Mouse (Mus musculus): ENCODE measurements around the gene Coq9. TPM values are rescaled to one million over a fixed set of nuclear protein-coding genes. Genes with fewer than 3 reads are reported as not detected.

The Coq9 gene
- polyA plus RNA-seq, 1 experiment from 2014 or later = 52.3 TPM

DNA sequence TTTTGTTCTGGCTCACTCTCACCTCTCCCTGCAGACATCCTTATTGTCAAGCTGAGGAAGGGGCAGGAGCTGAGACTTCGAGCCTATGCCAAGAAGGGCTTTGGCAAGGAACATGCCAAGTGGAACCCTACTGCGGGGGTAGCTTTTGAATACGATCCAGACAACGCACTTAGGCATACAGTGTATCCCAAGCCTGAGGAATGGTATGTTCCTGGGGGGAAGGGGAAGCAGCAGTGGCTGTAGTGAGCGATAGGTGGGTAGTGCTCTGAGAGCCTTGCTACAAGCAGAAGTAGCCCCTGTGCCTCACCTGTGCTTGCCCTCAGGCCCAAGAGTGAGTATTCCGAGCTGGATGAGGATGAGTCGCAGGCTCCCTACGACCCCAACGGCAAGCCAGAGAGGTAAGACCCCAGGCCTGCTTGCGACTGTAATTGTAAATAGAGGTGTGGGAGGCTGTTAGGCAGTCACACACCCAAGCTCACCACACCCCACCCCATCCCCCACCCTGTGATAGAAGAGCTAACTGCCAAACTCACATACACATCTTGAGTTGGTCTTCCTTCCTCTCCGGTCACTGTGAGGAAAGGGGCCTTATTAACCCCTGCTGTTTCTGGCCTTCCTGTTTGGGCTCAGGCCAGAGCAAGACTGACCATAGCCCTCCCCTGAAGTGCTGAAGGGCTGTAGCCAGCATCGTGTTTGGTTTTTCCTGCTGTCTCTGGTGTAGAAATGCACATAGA is 24.5 kb downstream of the Coq9 start:
- H3K27me3 ChIP-seq = no peaks in the 10 kb centered on the region
- peaks cover 64% of the 10 kb centered on the region for H3K36me3 ChIP-seq (replicated peaks)
- H3K9ac ChIP-seq = no peak overlapping the region
- WGBS = 91% methylated on average over 12 of the region's 12 CpGs
- no peaks in the 10 kb centered on the region for H3K9me3 ChIP-seq
- no peak for ATAC-seq (ENCODE audit: low FRiP score)
- H3K4me1 ChIP-seq = peaks cover 20% of the 10 kb centered on the region
- H3K4me3 ChIP-seq (replicated peaks) = no peak overlapping the region
- no peak overlapping the region for H3K27ac ChIP-seq
- no peak overlapping the region for H3K4me2 ChIP-seq

DNA sequence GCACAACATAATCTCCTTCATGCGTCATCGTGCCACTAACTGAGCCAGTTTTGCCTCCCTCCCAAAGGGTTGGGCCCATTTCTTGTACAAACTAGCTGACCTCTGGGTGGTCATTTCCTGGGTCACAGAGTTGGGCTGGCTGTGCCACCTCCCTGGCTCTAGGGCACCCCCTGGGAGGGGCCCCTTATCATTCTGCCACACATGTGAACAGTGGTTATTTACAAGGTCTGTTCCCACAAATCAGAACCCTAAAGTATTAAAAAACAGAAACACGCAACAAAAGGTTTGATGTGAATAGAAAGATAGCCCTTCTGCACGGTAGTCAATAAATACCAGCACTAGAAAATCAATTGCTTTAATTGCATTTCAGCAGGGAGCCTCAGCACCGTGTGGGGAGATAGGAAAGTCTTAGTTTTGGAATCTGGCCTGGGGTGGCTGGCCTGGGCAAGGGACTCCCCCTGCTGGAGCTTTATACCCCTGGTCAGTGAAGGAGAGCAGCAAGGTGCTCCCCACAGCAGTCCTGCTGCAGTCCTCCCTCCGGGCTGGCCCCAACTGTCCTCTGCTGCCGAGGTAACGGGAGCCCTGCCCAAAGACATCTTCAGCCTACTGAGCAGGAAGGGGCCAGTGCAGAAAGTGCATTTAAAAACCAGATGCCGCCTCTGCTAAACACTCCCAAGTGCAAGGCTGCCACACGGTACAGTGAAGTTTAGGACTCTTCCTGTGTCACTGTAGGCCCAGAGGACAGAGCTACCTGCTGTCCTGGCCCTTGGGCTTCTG is 26.0 kb downstream of the Coq9 start:
- H3K36me3 ChIP-seq (replicated peaks) = peaks cover 67% of the 10 kb centered on the region
- 87% methylated on average over 10 of the region's 10 CpGs for WGBS

DNA sequence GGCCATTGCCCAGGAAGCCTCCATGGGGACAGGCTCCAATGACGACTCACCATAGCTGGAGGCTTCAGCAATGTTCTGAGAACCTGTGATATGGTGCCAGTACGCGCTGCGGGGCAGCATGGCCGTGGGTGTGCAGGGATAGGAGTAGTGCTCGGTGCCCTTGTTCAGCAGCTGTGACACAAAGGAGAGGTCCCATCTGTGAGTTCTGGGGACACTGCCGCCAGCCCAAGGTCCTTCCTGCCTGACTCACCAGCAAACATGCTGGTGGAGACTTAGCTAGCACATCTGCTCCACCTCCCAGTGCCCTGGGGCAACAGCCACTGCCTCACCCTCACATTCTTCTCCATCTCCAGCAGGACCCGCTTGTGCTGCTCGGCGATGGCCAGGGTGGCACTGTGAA is 27.2 kb downstream of the Coq9 start:
- WGBS = 81% methylated on average over 10 of the region's 10 CpGs
- H3K27ac ChIP-seq = no peak overlapping the region
- H3K9ac ChIP-seq = no peak overlapping the region
- no peak for ATAC-seq (ENCODE audit: low FRiP score)
- no peak overlapping the region for H3K4me2 ChIP-seq
- peaks cover 64% of the 10 kb centered on the region for H3K36me3 ChIP-seq (replicated peaks)
- peaks cover 7% of the 10 kb centered on the region; the same call in 1 of the 2 replicates for H3K27me3 ChIP-seq
- no peaks in the 10 kb centered on the region for H3K9me3 ChIP-seq
- no peak overlapping the region for H3K4me3 ChIP-seq (replicated peaks)
- peaks cover 22% of the 10 kb centered on the region for H3K4me1 ChIP-seq

More for the DNA sequence above, 26.0 kb downstream of the Coq9 start:
- Histone ChIP-seq H3K4me2 (no peak overlapping the region), H3K27me3 (no peaks in the 10 kb centered on the region), H3K27ac (no peak overlapping the region), H3K4me1 (peaks cover 16% of the 10 kb centered on the region), H3K9ac (no peak overlapping the region), H3K4me3 (replicated peaks) (no peak overlapping the region), H3K9me3 (no peaks in the 10 kb centered on the region)
- no peak for ATAC-seq (ENCODE audit: low FRiP score)

DNA sequence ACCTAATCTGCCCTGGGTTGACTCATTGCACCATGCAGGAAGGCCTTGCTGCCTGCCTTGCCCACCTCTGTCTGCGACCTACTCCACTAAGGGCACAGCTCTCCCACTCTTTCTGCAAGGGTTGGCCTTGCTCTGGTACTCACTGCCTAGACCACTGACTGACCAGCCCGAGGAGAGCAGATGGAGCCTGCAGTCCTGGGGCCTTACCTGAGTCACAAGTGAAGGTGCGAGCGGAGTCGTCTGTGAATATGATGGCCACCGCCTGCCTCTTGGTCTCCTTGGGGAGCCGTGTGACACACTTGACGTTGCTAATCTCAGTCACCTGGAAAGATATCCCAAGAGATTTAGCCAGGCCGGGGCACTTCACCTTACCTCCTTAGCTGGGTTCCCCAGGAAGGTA is 28.8 kb downstream of the Coq9 start:
- Histone ChIP-seq H3K36me3 (replicated peaks) (peaks cover 52% of the 10 kb centered on the region), H3K9me3 (no peaks in the 10 kb centered on the region), H3K4me3 (replicated peaks) (no peak overlapping the region), H3K4me1 (peaks cover 38% of the 10 kb centered on the region), H3K9ac (no peak overlapping the region), H3K27ac (0 out of 2 replicates have a peak overlapping the region, but pooled peaks have one; percentile 3), H3K27me3 (peaks cover 12% of the 10 kb centered on the region; the same call in 1 of the 2 replicates), H3K4me2 (no peak overlapping the region)
- no peak for ATAC-seq (ENCODE audit: low FRiP score)
- WGBS = 86% methylated on average over 9 of the region's 9 CpGs

DNA sequence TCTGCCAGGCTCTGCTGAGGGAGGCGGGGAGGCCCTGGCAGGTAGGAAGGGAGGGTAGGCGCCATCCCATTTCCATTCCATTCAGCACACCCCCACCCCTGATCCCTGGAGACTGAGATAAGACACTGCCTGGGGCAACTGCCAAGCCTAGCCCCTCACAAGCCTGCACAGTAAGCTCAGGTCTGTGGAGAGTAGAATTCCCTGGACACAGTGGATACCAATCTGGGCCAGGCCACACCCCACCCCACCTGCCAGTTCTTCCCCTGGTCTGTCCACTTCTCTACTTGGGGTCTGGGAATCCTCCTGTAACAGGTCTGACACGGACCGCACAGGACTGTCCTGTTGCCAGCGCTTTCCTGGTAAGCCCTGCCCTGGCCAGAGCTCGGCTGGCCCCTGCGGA is 31.0 kb downstream of the Coq9 start:
- Histone ChIP-seq H3K27me3 (peaks cover 17% of the 10 kb centered on the region), H3K4me1 (peaks cover 48% of the 10 kb centered on the region), H3K4me2 (peak overlapping the region; percentile 78), H3K9ac (0 out of 2 replicates have a peak overlapping the region, but pooled peaks have one; percentile 60), H3K36me3 (replicated peaks) (peaks cover 31% of the 10 kb centered on the region), H3K9me3 (no peaks in the 10 kb centered on the region), H3K27ac (no peak overlapping the region), H3K4me3 (replicated peaks) (peak overlapping the region; percentile 48; the same call in 1 of the 2 replicates)
- no peak for ATAC-seq (ENCODE audit: low FRiP score)
- 59% methylated on average over 7 of the region's 7 CpGs for WGBS

DNA sequence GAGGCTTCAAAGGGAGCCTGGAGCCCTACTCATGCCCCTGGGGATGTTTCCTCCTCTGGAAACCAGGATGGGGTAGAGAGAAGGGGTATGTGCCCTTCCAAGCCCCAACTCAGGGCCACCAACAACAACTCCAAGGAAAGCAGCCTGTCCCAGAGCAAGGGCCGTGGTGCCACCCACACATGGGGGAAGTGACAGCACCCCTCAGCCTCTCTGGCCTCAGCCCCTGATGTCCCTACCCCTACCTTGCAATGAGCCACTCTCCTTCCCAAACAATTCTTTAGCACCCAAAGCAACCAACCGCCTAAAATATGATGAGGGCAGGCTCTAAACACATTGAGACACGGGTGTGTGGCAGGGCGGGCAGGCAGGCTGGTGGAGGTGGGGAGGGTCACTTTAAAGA is 31.9 kb downstream of the Coq9 start:
- Histone ChIP-seq H3K27me3 (peaks cover 26% of the 10 kb centered on the region), H3K4me1 (peaks cover 56% of the 10 kb centered on the region), H3K27ac (no peak overlapping the region), H3K36me3 (replicated peaks) (peaks cover 22% of the 10 kb centered on the region), H3K9ac (peak overlapping the region; percentile 60), H3K4me3 (replicated peaks) (peak overlapping the region; percentile 48), H3K4me2 (peak overlapping the region; percentile 78), H3K9me3 (no peaks in the 10 kb centered on the region)
- ATAC-seq (ENCODE audit: low FRiP score) = no peak
- 11% methylated on average over 4 of the region's 4 CpGs for WGBS

DNA sequence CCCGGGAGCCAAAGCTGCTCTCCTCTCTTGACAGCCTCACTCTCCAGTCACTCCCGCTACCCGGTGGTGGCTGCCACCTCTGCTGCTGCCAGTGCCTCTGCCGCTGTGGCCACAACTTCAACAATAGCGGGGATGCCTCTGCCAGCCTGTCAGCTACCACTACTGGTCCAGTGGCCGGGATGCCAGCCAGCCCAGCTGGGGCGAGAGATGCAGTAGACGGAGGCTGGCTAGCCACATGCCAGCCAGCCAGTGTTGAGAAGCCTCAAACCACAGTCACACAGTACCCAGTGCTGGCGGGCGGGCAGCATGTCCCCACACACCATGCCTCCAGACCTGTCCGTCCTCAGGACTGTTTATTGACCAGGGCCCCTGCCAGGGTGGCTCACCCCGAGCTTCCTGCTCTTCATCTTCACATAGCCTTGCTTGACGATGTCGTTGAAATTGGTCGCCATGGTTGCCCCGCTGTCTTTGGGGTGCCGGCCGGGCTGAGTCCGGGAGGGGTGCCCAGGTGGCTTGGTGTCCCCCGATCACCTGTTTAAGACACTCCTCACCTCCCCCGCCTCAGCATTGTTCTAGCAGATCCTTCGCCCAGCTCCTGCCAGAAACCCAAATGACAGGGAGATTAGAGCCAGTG is 32.5 kb downstream of the Coq9 start:
- Histone ChIP-seq H3K36me3 (replicated peaks) (peaks cover 16% of the 10 kb centered on the region), H3K27ac (peak overlapping the region; percentile 36; the same call in 1 of the 2 replicates), H3K4me2 (peak overlapping the region; percentile 78), H3K4me1 (peaks cover 62% of the 10 kb centered on the region), H3K4me3 (replicated peaks) (peak overlapping the region; percentile 48), H3K9me3 (no peaks in the 10 kb centered on the region), H3K27me3 (peaks cover 32% of the 10 kb centered on the region), H3K9ac (peak overlapping the region; percentile 60)
- ATAC-seq (ENCODE audit: low FRiP score) = peak; percentile 49
- 2% methylated on average over 22 of the region's 22 CpGs for WGBS

DNA sequence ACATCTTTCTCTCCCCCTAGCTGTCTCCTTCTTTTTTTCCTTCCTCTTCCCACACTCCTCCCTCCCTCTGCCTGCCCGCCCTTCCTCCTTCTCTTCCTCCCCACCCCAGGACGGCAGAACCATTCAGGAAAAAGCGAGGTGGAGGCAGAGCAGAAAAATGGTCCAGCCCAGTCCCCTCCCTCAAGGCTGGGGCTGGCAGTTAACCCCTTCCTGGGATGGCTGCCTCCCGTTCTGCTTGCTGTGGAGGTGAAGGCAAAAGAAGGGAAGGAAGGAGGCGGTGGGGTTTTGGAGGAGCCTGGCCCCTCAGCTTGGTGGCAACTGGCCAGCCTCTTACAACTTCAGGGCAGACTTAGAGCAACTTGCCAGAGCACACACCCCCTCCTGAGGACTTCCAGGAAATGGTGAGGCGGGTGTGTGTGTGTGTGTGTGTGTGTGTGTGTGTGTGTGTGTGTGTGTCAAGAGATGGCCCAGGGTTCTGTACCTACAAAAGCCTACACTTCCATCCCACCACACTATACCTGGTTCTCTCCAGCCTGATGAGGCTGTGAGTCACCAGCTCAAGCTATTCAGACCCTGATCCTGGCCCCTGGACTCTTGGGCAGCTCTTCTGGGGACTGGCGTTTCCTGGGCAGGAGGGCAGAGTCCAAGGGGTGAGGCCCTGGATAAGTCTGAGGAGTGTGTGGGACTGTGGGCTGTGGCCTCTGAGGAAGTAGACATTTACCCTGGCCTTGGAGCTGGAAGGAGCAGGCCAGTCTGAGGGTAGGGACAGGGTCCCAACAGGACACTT is 33.2 kb downstream of the Coq9 start:
- peak; percentile 78 for ATAC-seq (ENCODE audit: low FRiP score)
- H3K9ac ChIP-seq = peak overlapping the region; percentile 60
- peaks cover 36% of the 10 kb centered on the region for H3K27me3 ChIP-seq
- no peaks in the 10 kb centered on the region for H3K9me3 ChIP-seq
- H3K27ac ChIP-seq = peak overlapping the region; percentile 36; the same call in 1 of the 2 replicates
- 10% methylated on average over 7 of the region's 7 CpGs for WGBS
- H3K4me2 ChIP-seq = peak overlapping the region; percentile 78
- H3K4me1 ChIP-seq = peaks cover 66% of the 10 kb centered on the region
- peak overlapping the region; percentile 48 for H3K4me3 ChIP-seq (replicated peaks)
- peaks cover 10% of the 10 kb centered on the region for H3K36me3 ChIP-seq (replicated peaks)

DNA sequence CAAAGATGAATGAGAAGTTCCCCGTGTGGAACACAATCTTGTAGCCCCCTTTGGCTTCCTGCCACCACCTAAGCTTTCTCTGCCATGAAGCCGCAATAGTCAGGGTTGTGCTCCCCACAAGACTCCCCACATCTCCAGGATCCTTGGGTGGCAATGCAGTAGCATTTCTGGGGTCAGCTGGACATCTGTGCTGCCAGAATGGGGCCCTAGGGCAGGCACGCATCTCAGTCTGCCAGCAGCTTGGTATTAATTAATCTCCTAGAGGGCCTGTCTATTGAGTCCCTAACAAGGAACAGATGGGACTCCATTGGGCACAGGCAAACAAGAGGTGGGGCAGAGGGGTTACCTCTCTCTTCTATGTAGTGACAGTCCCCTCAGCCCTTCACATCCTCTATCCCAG is 34.0 kb downstream of the Coq9 start:
- H3K4me3 ChIP-seq (replicated peaks) = no peak overlapping the region
- H3K4me1 ChIP-seq = peaks cover 72% of the 10 kb centered on the region
- peaks cover 3% of the 10 kb centered on the region; the same call in 1 of the 2 replicates for H3K36me3 ChIP-seq (replicated peaks)
- peaks cover 36% of the 10 kb centered on the region for H3K27me3 ChIP-seq
- WGBS = 30% methylated on average over 3 of the region's 3 CpGs
- H3K9ac ChIP-seq = no peak overlapping the region
- no peak for ATAC-seq (ENCODE audit: low FRiP score)
- H3K27ac ChIP-seq = peak overlapping the region; percentile 57
- peak overlapping the region; percentile 3 for H3K4me2 ChIP-seq
- H3K9me3 ChIP-seq = no peaks in the 10 kb centered on the region

DNA sequence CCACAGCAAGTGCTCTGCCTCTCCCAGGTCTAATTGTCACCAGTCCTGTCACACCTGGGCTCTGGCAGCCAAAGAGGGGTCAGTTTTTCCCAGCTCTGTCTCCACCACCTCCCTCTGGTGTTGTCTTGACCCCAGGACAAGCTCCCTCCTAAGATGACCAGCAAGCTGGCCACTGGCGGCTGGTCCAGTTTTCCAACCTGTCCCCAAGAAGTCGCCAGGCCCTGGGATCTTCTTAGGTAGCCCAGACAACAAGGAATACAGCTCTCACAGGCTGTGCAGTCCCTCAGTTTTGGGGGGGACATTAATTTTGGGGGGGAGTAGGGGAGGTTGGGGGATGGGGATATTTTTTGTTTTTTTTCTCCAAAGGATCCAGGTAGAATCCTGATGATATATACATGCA is 34.5 kb downstream of the Coq9 start:
- Histone ChIP-seq H3K4me3 (replicated peaks) (no peak overlapping the region), H3K4me1 (peaks cover 72% of the 10 kb centered on the region), H3K4me2 (peak overlapping the region; percentile 3; the same call in 1 of the 2 replicates), H3K9me3 (no peaks in the 10 kb centered on the region), H3K9ac (no peak overlapping the region), H3K27ac (peak overlapping the region; percentile 57; the same call in 1 of the 2 replicates), H3K27me3 (peaks cover 36% of the 10 kb centered on the region), H3K36me3 (replicated peaks) (peaks cover 3% of the 10 kb centered on the region; the same call in 1 of the 2 replicates)
- ATAC-seq (ENCODE audit: low FRiP score) = no peak
- WGBS = 81% methylated on average over 2 of the region's 2 CpGs

DNA sequence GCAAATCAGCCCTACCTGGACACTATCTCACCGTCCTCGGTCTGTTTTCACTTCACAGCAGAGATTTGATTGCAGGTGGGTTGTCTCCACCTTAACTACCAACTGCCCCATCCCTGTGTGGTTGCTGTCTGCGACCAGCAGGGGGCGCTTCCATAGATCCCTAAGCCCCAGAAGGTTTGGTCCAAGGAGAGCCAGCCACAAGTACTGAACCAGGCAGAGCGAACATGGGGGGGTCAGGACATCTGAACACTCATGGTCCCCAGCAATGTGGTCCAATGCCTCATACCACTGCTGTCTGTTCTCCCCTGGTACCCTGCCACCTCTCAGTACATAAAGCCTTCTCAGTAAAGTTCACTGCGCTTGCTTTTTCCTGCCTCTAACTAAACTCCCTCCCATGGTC is 36.2 kb downstream of the Coq9 start:
- H3K27me3 ChIP-seq = peaks cover 36% of the 10 kb centered on the region
- peaks cover 59% of the 10 kb centered on the region for H3K4me1 ChIP-seq
- H3K4me2 ChIP-seq = peak overlapping the region; percentile 97
- ATAC-seq (ENCODE audit: low FRiP score) = no peak
- WGBS = 13% methylated on average over 6 of the region's 6 CpGs
- H3K36me3 ChIP-seq (replicated peaks) = no peaks in the 10 kb centered on the region
- 0 out of 2 replicates have a peak overlapping the region, but pooled peaks have one; percentile 42 for H3K27ac ChIP-seq
- peak overlapping the region; percentile 60 for H3K4me3 ChIP-seq (replicated peaks)
- no peak overlapping the region for H3K9ac ChIP-seq
- no peaks in the 10 kb centered on the region for H3K9me3 ChIP-seq

All from forebrain, embryonic 12.5 days (tissue).